Mouse (Mus musculus) cortical plate, adult 2 months (tissue): ENCODE measurements around the gene Ptpdc1. TPM values are rescaled to one million over a fixed set of nuclear protein-coding genes. Genes with fewer than 3 reads are reported as not detected.
A peak's percentile ranks its signal among the peaks of the same experiment; 100 is the strongest.

ENCODE experiments used
- H3K27ac ChIP-seq: fragments of 200-500 bp; 2 replicates; pipeline ENCODE4 v1.5.1; 2012; ENCODE audit warnings: low read length, control low read depth, inconsistent platforms; ENCODE audit not compliant: insufficient read depth
- H3K4me1 ChIP-seq: fragments of 200-500 bp; 2 replicates; pipeline ENCODE4 v1.6.1; 2011; ENCODE audit warnings: low read length; ENCODE audit not compliant: control insufficient read depth, insufficient read depth
- H3K4me3 ChIP-seq: fragments of 200-500 bp; 2 replicates; pipeline ENCODE4 v1.5.1; 2011; ENCODE audit warnings: mild to moderate bottlenecking, low read length, control low read depth; ENCODE audit not compliant: insufficient read depth
- CTCF ChIP-seq: fragments of 200-500 bp; IDR thresholded peaks from 2 replicates; pipeline ENCODE4 v1.5.1; 2011; ENCODE audit warnings: mild to moderate bottlenecking, control low read depth, low read length; ENCODE audit not compliant: insufficient read depth; ENCODE audit errors: extremely low read depth
- POLR2A ChIP-seq: fragments of 200-500 bp; IDR thresholded peaks from 2 replicates; pipeline ENCODE4 v1.6.1; 2011; ENCODE audit warnings: mild to moderate bottlenecking, low read length, control low read depth; ENCODE audit not compliant: insufficient read depth; ENCODE audit errors: extremely low read depth
- polyA plus RNA-seq: library from polyadenylated mRNA; depleted of rRNA; stranded (reverse); fragments of >200 nt; gene quantifications from 2 replicates; pipeline ENCODE4 v1.2.3, GENCODE M21; 2012

Ptpdc1 gene
- polyA plus RNA-seq, 1 experiment = 15.4 TPM

DNA sequence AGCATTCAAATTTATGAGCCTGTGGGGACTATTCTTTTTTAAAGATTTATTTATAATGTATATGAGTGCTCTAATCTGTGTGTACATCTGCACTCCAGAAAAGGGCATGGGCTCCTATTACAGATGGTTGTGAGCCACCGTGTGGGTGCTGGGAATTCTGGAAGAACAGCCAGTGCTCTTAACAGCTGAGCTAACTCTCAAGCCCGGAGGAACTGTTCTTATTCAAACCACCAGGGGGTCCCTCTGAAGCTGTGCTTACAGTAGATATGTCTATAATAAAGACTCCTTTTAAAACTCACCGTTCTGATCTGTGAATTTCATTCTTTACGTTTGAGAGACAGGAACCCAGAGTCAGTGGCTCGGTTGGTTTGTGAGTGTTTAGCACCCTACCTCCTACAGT lies 6.2 kb upstream of the Ptpdc1 start:
- Histone ChIP-seq H3K4me1 (no peaks in the 10 kb centered on the region), H3K27ac (no peak overlapping the region), H3K4me3 (no peak overlapping the region)
- TF ChIP-seq POLR2A (no peak), CTCF (no peak)

DNA sequence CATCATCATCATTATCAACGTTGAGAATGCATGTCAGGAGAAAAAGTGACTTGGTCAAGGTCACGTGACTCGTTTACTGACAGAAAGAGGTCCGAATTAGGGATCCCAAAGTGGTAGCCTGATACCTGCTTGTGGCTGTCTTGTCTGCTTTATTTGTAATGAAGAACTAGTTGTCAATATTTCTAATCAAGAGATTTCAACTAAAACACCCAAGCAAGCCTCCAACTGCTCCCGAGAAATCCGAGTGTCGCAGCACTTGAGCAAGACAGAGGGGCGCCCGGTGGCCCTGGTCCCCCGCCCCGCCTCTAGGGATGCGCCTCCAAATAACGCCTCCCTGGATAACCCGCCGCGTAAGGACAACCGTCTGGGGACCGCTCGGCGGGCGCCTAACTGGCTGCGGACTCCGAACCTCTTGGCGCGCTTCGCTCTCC lies 481 bp downstream of the Ptpdc1 start:
- peak overlapping the region; percentile 83 for H3K27ac ChIP-seq
- no peaks in the 10 kb centered on the region; the same call in 1 of the 2 replicates for H3K4me1 ChIP-seq
- H3K4me3 ChIP-seq = peak overlapping the region; percentile 81
- no peak for TF ChIP-seq POLR2A
- TF ChIP-seq CTCF = no peak

DNA sequence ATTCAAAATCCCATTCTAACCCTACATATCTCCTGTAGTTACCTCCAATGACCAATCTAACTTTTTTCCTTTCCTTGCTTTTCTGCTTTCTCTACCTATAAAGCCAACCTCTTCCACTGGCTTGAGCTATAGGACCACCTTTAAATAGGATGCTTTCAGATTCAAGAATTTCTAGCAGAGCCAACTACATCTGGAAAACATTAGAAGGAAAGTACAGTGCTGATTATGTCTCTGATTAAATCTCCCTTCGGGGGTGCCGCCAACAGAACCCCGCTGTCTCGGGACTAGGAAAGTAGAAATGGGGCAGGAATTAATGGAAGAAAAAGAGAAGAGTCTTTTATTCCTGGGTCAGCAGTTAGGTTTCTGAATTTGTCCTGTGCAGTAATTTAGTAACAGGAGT lies 6.6 kb downstream of the Ptpdc1 start:
- H3K27ac ChIP-seq = no peak overlapping the region
- no peak overlapping the region for H3K4me3 ChIP-seq
- H3K4me1 ChIP-seq = no peaks in the 10 kb centered on the region
- no peak for TF ChIP-seq CTCF

DNA sequence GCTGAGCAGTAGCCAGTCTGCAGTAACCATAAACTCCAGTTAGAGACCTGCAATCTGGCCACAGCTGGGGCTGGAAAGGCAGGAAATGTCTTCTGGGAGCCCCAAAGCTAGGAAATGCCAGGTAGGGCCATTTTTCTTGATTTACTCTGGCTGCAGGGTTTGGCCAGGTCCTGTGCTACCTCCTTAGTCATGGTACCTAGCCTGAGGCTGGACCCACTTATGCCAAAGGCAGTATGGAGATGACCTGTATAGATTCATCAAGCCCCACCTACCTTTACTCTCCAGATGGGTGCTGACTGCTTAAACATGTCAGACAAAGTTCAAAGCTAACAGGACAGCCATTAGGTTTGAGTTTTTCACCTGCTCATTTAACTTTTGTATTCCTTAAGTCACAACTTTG lies 7.7 kb downstream of the Ptpdc1 start:
- no peak overlapping the region for H3K4me3 ChIP-seq
- no peak overlapping the region for H3K27ac ChIP-seq
- TF ChIP-seq CTCF (no peak), POLR2A (no peak)
- no peaks in the 10 kb centered on the region for H3K4me1 ChIP-seq

DNA sequence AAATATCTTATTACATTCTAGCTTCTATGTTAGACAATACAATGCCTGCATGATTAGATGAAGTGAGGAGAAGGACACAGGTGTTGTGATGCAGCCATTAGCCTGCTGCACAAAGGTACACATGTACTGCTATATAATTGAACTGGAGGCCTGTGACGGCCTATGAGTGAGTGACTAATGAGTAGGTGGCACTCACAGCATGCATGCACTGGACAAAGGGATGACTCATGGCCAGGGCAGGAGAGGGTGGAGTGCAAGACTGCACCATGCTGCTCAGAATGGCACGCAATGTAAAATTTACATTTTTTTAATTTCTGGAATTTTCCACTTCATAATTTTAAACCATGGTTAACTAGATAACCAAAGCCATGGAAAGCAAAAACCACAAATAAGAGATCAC lies 10.9 kb downstream of the Ptpdc1 start:
- no peak for TF ChIP-seq CTCF
- TF ChIP-seq POLR2A = no peak
- no peak overlapping the region for H3K27ac ChIP-seq
- no peaks in the 10 kb centered on the region for H3K4me1 ChIP-seq

DNA sequence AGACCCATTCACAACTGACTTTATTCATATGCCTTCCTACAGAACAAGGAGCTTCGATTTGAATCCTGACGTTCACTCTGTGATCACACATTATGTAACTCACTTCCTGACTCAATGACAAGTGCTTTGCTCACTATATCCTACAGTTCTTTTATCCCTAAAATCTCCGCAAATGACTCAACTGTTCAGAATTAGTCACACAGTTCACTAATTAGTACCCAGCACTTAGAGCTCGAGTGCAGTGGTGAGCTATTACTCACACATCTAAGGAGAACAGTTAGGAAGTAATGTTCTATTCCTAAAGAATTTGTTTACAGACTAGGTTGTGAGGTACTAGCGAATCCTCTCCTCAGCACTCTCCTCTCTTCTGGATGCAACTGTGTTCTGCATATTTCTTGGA lies 16.4 kb downstream of the Ptpdc1 start:
- Histone ChIP-seq H3K27ac (no peak overlapping the region), H3K4me1 (no peaks in the 10 kb centered on the region), H3K4me3 (no peak overlapping the region)
- TF ChIP-seq POLR2A = no peak
- TF ChIP-seq CTCF = no peak

More for the DNA sequence above, 10.9 kb downstream of the Ptpdc1 start:
- no peak overlapping the region for H3K4me3 ChIP-seq

DNA sequence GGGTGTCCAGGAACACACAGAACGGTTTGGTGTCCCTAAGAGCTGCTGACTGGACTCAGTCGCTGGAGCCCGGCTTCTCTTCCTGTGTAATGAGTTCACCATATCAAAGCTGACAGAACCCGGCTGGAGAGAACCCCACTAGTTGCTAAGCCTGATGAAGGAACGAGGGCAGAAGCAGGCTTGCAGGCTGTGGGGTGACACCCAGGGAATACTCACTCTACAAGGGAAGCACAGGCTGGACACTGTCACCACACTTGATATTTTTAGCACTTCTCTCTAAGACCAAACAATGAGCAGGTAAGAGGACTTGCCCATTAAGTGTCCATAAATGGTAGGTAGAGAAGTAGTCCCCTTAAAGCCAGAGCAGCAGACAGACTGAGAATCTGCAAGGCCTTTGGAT lies 20.9 kb downstream of the Ptpdc1 start:
- Histone ChIP-seq H3K4me1 (no peaks in the 10 kb centered on the region; the same call in 1 of the 2 replicates), H3K27ac (no peak overlapping the region), H3K4me3 (no peak overlapping the region)
- TF ChIP-seq POLR2A = no peak
- no peak for TF ChIP-seq CTCF

DNA sequence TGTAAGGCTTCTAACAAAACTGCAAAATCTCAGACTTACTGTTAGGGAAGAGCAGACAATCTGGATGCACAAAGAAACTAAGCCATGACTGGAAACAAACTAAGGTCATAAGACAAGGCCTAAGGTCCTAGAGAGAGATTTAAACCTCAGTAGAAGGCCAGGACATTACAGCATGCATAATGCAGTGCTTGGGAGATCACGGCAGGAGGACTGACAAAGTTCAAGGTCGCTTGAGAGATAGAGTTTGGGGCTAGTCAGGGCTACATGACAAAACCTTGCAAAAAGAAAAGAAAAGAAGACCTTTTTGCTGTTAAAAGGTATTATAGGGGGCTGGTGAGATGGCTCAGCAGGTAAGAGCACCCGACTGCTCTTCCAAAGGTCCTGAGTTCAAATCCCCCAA lies 22.2 kb downstream of the Ptpdc1 start:
- H3K4me1 ChIP-seq = no peaks in the 10 kb centered on the region; the same call in 1 of the 2 replicates
- no peak for TF ChIP-seq CTCF
- no peak for TF ChIP-seq POLR2A
- H3K4me3 ChIP-seq = no peak overlapping the region
- no peak overlapping the region for H3K27ac ChIP-seq

DNA sequence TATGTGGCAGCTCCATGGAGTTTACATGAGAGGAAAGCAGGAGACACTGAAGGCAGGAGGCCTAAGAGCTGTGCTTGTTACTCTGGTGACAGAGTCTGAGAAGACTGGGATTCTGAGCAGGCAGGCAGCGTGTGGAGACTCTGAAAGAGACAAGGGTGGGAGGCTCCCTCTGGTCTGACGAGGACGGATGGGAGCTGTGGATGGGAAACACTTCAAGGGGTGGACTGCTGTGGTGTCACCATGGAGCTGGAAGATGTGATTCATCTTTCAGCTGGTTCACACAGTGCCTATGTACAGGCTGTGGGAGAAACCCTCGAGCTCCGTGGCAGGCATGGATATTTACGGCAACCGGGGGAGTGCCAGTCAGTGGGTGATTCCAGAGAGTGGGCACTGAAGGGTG lies 30.9 kb downstream of the Ptpdc1 start:
- peak overlapping the region; percentile 25; the same call in 1 of the 2 replicates for H3K27ac ChIP-seq
- H3K4me3 ChIP-seq = no peak overlapping the region
- H3K4me1 ChIP-seq = peaks cover 5% of the 10 kb centered on the region
- peak; percentile 28; the same call in 1 of the 2 replicates for TF ChIP-seq POLR2A
- TF ChIP-seq CTCF = no peak

DNA sequence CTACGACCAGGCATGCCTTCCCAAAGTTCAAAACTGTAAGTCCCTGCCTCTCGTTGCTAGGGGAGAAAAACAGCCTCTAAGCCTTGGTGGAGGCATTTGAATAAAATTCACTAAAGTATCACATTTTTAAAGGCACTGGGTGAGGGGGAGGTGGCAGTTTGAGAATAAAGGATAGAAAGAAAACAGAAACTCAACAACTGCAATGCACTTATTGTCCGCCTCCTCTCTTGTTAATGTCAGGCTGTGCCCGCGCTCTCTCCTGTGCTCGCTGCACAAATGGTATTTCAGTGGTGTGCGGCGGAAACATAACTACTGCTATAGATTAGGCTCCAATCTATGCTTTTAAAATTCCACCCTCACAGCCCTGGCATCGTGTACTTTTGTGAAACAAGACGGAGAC lies 31.4 kb downstream of the Ptpdc1 start:
- 0 out of 2 replicates have a peak overlapping the region, but pooled peaks have one; percentile 25 for H3K27ac ChIP-seq
- H3K4me1 ChIP-seq = peaks cover 5% of the 10 kb centered on the region
- H3K4me3 ChIP-seq = no peak overlapping the region
- TF ChIP-seq POLR2A (no peak), CTCF (no peak)

DNA sequence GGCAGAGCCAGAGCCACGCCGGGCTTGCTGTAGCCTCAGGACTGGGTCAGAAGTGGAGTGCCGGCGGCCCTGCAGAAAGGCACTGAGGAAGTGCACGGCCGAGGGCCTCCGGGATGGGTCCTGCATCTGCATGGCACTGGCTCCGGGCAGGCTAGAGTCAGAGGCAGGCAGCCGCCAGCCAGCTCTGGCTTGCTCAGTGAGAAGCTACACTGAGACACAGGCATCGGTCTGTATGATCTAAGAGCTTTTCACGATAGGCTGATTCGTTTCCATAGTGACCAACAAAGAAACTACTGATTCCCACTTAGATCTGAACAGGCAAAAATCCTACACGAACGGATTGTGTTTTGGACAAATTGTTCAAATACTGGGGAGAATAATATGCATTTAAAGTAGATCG lies 32.3 kb downstream of the Ptpdc1 start:
- Histone ChIP-seq H3K27ac (peak overlapping the region; percentile 82; the same call in 1 of the 2 replicates), H3K4me3 (peak overlapping the region; percentile 31), H3K4me1 (peaks cover 5% of the 10 kb centered on the region)
- peak; percentile 55; the same call in 1 of the 2 replicates for TF ChIP-seq POLR2A
- TF ChIP-seq CTCF = no peak

DNA sequence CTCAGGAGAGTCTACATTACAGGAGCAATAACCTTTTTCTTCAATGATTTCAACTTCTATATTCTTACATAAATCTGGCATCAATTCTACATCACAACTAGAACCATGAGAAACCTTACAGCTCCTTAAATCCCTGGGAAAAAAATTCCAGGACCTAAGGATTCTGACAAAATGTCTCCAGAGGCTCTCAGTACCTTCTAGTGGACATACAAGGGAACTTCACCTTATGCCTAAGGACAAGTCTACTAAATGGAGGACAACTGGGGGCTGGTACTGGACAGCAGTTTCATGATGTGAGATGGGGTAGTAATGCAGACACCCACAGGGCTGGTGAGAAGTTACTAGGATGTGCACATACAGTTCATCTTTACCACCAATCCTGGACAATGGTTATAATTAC lies 34.7 kb downstream of the Ptpdc1 start:
- H3K4me3 ChIP-seq = no peak overlapping the region
- peaks cover 5% of the 10 kb centered on the region for H3K4me1 ChIP-seq
- TF ChIP-seq CTCF (no peak), POLR2A (no peak)
- no peak overlapping the region for H3K27ac ChIP-seq
